ENCODE assay signal across 27 mouse cellular contexts in the genomic region with DNA sequence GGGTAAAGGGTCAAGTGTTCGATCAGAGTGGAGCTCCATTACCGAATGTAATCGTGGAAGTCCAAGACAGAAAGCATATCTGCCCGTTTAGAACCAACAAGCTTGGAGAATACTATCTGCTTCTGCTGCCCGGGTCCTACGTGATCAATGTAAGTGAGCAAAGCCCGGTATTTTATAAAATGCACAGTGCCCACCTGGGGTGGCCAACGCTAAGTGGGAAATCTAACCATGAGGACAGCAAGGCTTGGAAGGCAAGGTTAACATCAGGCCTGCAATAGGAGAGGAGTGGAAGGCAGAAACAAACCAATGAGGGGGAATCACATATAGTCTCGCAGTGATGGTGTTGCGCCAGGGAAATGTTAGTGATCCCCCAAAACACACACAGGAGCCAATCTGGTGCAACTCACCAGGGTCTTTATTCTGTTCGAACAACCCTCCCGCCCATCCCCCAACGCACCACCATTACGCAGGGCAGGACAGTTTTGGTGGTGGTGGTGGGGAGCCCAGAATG. TPM values are rescaled to one million over a fixed set of nuclear protein-coding genes. Genes with fewer than 3 reads are reported as not detected.
"Had no signal": no experiment of that assay in that cellular context is flagged by ENCODE, and none has a peak within 500 bp of the region (broad histone marks: within the 10 kb centered on the region; RNA-seq: fewer than 3 reads in every experiment).

No protein-coding gene starts in this region.

- H3K27me3 ChIP-seq: embryonic facial prominence, embryonic 12.5 days; embryonic facial prominence, embryonic 13.5 days; embryonic facial prominence, embryonic 15.5 days; forebrain, embryonic 13.5 days; forebrain, embryonic 15.5 days had no signal

- H3K27ac ChIP-seq: embryonic facial prominence, embryonic 10.5 days; embryonic facial prominence, embryonic 12.5 days; embryonic facial prominence, embryonic 13.5 days; embryonic facial prominence, embryonic 15.5 days; forebrain, embryonic 10.5 days; forebrain, embryonic 13.5 days; forebrain, embryonic 15.5 days; gastrocnemius, adult 2 months; heart, embryonic 10.5 days had no signal

- H3K36me3 ChIP-seq: embryonic facial prominence, embryonic 12.5 days; embryonic facial prominence, embryonic 13.5 days; embryonic facial prominence, embryonic 15.5 days; forebrain, embryonic 15.5 days; heart, embryonic 10.5 days had no signal

- ATAC-seq: forebrain, embryonic 13.5 days; forebrain, embryonic 14.5 days; forebrain, embryonic 15.5 days; forebrain, embryonic 16.5 days; forebrain, postnatal 0 days had no signal

- H3K4me2 ChIP-seq: embryonic facial prominence, embryonic 12.5 days; embryonic facial prominence, embryonic 13.5 days; embryonic facial prominence, embryonic 15.5 days; forebrain, embryonic 13.5 days; forebrain, embryonic 15.5 days; heart, embryonic 11.5 days had no signal

- H3K4me3 ChIP-seq: embryonic facial prominence, embryonic 10.5 days; embryonic facial prominence, embryonic 12.5 days; embryonic facial prominence, embryonic 13.5 days; embryonic facial prominence, embryonic 15.5 days; erythroblast, embryonic 14.5 days; forebrain, embryonic 10.5 days; forebrain, embryonic 13.5 days; forebrain, embryonic 15.5 days; gastrocnemius, adult 2 months; heart, embryonic 10.5 days had no signal

- H3K9ac ChIP-seq: embryonic facial prominence, embryonic 12.5 days; embryonic facial prominence, embryonic 13.5 days; embryonic facial prominence, embryonic 15.5 days; forebrain, embryonic 13.5 days; forebrain, embryonic 15.5 days; forebrain, postnatal 0 days had no signal

- H3K9me3 ChIP-seq: embryonic facial prominence, embryonic 10.5 days; embryonic facial prominence, embryonic 12.5 days; embryonic facial prominence, embryonic 13.5 days; embryonic facial prominence, embryonic 15.5 days; forebrain, embryonic 10.5 days; forebrain, embryonic 13.5 days; forebrain, embryonic 15.5 days; heart, embryonic 10.5 days had no signal

- DNase-seq: cerebellum, adult 9-10 months; cerebellum, adult 9-11 months; cerebellum, postnatal 10 days; cerebellum, postnatal 14 days; cerebellum, postnatal 25 days; cerebellum, postnatal 36 days; embryo, embryonic 11 days; forebrain, postnatal 0 days; gastrocnemius, adult 2 months; gastrocnemius, postnatal 10 days; gastrocnemius, postnatal 14 days; gastrocnemius, postnatal 25 days; gastrocnemius, postnatal 36 days; heart, adult 11 months; heart, adult 18-20 months had no signal

RNA-seq across cellular contexts. Expression of a gene that starts 50.7 kb away (rescaled TPM):
- polyA plus RNA-seq: erythroblast, embryonic 14.5 days had no signal
